Comparison of ENCODE assay signal across 12 mouse cellular contexts in genomic region chrX:142469048-142469634, GRCm38 (mm10).
A peak's percentile ranks its signal among the peaks of the same experiment; 100 is the strongest.
DNase-seq lines count a peak whose midpoint lies in the region; ATAC-seq lines count a peak whose summit lies in the region.
"Had no signal": no experiment of that assay in that cellular context is flagged by ENCODE, and none has a peak within 500 bp of the region (broad histone marks: within the 10 kb centered on the region; RNA-seq: fewer than 3 reads in every experiment).

No protein-coding gene starts in this region.

- ATAC-seq in midbrain, embryonic 15.5 days (replicated peaks), result no peak; the same call in 1 of the 2 replicates
- peak; percentile 55; the same call in 1 of the 2 replicates for ATAC-seq in neural tube, embryonic 11.5 days (ENCODE audit: insufficient read depth, low FRiP score, low TSS enrichment)
- ATAC-seq: forebrain, embryonic 15.5 days had no signal

- WGBS in midbrain, embryonic 10.5 days, result 22% methylated on average over 7 of the region's 7 CpGs
- WGBS in midbrain, embryonic 15.5 days, result 22% methylated on average over 7 of the region's 7 CpGs
- 23% methylated on average over 7 of the region's 7 CpGs for WGBS in neural tube, embryonic 11.5 days

- H3K27ac ChIP-seq in midbrain, embryonic 10.5 days (replicated peaks), result peak overlapping the region; percentile 76
- no peak overlapping the region for H3K27ac ChIP-seq in midbrain, embryonic 15.5 days
- H3K27ac ChIP-seq in neural tube, embryonic 11.5 days (ENCODE audit: low read depth, low read length), result no peak overlapping the region
- H3K27ac ChIP-seq: forebrain, embryonic 15.5 days; limb, embryonic 12.5 days; neural tube, embryonic 13.5 days had no signal

- no peaks in the 10 kb centered on the region for H3K36me3 ChIP-seq in midbrain, embryonic 10.5 days
- H3K36me3 ChIP-seq in midbrain, embryonic 15.5 days (replicated peaks), result no peaks in the 10 kb centered on the region
- H3K36me3 ChIP-seq in neural tube, embryonic 11.5 days (ENCODE audit: control insufficient read depth, insufficient read depth, low read length), result no peaks in the 10 kb centered on the region
- H3K36me3 ChIP-seq: forebrain, embryonic 15.5 days; limb, embryonic 12.5 days; neural tube, embryonic 13.5 days had no signal

- H3K9ac ChIP-seq in midbrain, embryonic 15.5 days, result no peak overlapping the region
- H3K9ac ChIP-seq in neural tube, embryonic 11.5 days (ENCODE audit: low read length), result no peak overlapping the region
- H3K9ac ChIP-seq: forebrain, embryonic 15.5 days; limb, embryonic 12.5 days; neural tube, embryonic 13.5 days had no signal

- peaks cover 21% of the 10 kb centered on the region for H3K4me1 ChIP-seq in midbrain, embryonic 10.5 days
- no peaks in the 10 kb centered on the region for H3K4me1 ChIP-seq in midbrain, embryonic 15.5 days
- no peaks in the 10 kb centered on the region for H3K4me1 ChIP-seq in neural tube, embryonic 11.5 days (ENCODE audit: control insufficient read depth, insufficient read depth, low read length)
- H3K4me1 ChIP-seq: forebrain, embryonic 15.5 days; limb, embryonic 12.5 days; neural tube, embryonic 13.5 days had no signal

- peak; percentile 6 for DNase-seq in adrenal gland, postnatal 10 days
- DNase-seq in adrenal gland, postnatal 14 days, result no peak
- DNase-seq in midbrain, embryonic 10.5 days (ENCODE audit: low spot score), result peak; percentile 26
- peak; percentile 76 for DNase-seq in embryo, embryonic 10 days (ENCODE audit: low spot score)
- DNase-seq in neural tube, embryonic 11.5 days (ENCODE audit: low spot score), result no peak
- DNase-seq in right cerebral cortex, adult 18-20 months, result no peak
- DNase-seq in layer of hippocampus, adult 18-20 months (ENCODE audit: low spot score in 2 of 2), result no peak
- DNase-seq: B cell, adult 2 months had no signal

- no peak overlapping the region for H3K4me3 ChIP-seq in midbrain, embryonic 10.5 days
- no peak overlapping the region for H3K4me3 ChIP-seq in midbrain, embryonic 15.5 days
- no peak overlapping the region for H3K4me3 ChIP-seq in neural tube, embryonic 11.5 days (ENCODE audit: low read depth, low read length)
- H3K4me3 ChIP-seq: forebrain, embryonic 15.5 days; limb, embryonic 12.5 days; neural tube, embryonic 13.5 days had no signal

- H3K4me2 ChIP-seq in midbrain, embryonic 15.5 days, result no peak overlapping the region
- no peak overlapping the region for H3K4me2 ChIP-seq in neural tube, embryonic 11.5 days (ENCODE audit: low read depth)
- H3K4me2 ChIP-seq: forebrain, embryonic 15.5 days; limb, embryonic 12.5 days; neural tube, embryonic 13.5 days had no signal

- peaks cover 90% of the 10 kb centered on the region for H3K27me3 ChIP-seq in midbrain, embryonic 10.5 days (ENCODE audit: low read depth, poor library complexity, severe bottlenecking)
- no peaks in the 10 kb centered on the region for H3K27me3 ChIP-seq in midbrain, embryonic 15.5 days (replicated peaks)
- H3K27me3 ChIP-seq in neural tube, embryonic 11.5 days (ENCODE audit: control insufficient read depth, insufficient read depth, low read length), result no peaks in the 10 kb centered on the region
- H3K27me3 ChIP-seq: forebrain, embryonic 15.5 days had no signal

- H3K9me3 ChIP-seq in midbrain, embryonic 10.5 days (replicated peaks), result no peaks in the 10 kb centered on the region
- no peaks in the 10 kb centered on the region for H3K9me3 ChIP-seq in midbrain, embryonic 15.5 days
- no peaks in the 10 kb centered on the region for H3K9me3 ChIP-seq in neural tube, embryonic 11.5 days (ENCODE audit: control insufficient read depth, low read length)
- H3K9me3 ChIP-seq: forebrain, embryonic 15.5 days; limb, embryonic 12.5 days; neural tube, embryonic 13.5 days had no signal

Comparison
In these comparisons a context has a peak if more than half of its experiments do, and no peak if none do; other contexts are left out.
1. DNase-seq: peak in adrenal gland, postnatal 10 days (single experiment), midbrain, embryonic 10.5 days (single experiment) and embryo, embryonic 10 days (single experiment); none in adrenal gland, postnatal 14 days (single experiment), neural tube, embryonic 11.5 days (single experiment), right cerebral cortex, adult 18-20 months (single experiment) and layer of hippocampus, adult 18-20 months (0 of 2).